Mouse (Mus musculus) cerebellum, adult 11-12 months (tissue): ENCODE results near the gene Cmtm7.

ENCODE experiments used
- DNase-seq: peaks from one replicate; pipeline ENCODE4 v3.0.0; 2022

Cmtm7 gene

DNA sequence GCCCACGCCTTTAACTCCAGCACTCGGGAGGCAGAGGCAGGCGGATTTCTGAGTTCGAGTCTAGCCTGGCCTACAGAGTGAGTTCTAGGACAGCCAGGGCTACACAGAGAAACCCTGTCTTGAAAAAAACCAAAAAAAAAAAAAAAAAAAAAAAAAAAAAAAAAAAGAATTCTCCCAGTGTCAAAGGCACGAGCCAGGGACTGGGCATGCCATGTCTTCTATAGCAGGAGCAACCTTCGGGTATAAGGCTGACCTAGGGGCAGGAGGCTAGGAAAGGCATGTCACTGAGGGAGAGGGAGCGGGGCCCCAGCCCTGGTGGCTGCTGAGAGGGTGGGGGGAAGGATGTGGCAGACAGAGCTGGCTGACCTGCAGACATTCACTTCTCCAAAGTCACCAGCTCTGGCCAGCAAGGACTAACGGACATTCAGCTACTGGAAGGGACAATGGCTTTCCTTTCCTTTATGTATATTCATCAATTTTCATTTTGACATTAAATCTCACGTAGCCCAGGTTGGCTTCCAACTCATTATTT lies 12.2 kb upstream of the Cmtm7 start:
- DNase-seq, result no peak

- no peak for DNase-seq
Observed at GRCm38 (mm10) chr9:114789989-114790388, 8.3 kb upstream of the Cmtm7 start.

DNA sequence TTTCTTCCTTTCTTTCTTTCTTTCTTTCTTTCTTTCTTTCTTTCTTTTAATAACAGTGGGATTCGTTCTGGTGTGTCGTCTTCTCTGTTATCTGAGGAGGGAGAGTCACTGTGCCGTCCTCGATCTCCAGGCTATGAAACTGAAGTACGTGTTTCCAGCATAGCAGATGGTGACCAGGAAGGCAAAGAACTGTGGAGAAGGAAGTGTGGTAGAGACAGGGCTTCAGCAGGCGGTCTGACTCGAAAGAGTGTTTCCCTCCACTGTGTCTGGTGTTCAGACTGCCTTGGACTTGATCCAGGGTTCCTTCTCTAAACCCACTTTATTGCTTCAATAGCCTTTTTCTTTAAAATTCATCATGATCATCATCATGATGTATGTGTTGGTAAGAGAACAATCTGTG lies 7.9 kb upstream of the Cmtm7 start:
- no peak for DNase-seq

GRCm38 (mm10) chr9:114788697-114789096 lies 7.0 kb upstream of the Cmtm7 start:
- DNase-seq, result no peak

GRCm38 (mm10) chr9:114787716-114788115 lies 6.1 kb upstream of the Cmtm7 start:
- no peak for DNase-seq

DNA sequence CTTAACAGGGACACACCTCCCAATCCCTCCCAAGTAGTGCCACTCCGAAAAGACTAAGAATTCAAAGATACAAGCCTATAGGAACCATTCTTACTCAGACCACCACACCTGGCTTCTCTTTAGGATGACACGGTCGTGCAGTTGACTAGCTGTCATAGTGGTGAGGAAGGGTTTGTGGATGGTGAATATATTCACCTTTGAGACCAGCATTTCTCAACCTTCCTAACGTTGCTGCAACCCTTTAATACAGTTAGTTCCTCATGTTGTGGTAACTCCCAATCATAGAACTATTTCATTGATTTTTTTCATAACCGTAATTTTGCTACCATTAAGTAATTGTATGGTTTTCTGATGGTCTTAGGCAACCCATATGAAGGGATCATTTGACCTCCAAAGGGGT lies 5.5 kb upstream of the Cmtm7 start:
- no peak for DNase-seq

- DNase-seq, result no peak
Observed at GRCm38 (mm10) chr9:114785432-114786125, 3.9 kb upstream of the Cmtm7 start.

DNA sequence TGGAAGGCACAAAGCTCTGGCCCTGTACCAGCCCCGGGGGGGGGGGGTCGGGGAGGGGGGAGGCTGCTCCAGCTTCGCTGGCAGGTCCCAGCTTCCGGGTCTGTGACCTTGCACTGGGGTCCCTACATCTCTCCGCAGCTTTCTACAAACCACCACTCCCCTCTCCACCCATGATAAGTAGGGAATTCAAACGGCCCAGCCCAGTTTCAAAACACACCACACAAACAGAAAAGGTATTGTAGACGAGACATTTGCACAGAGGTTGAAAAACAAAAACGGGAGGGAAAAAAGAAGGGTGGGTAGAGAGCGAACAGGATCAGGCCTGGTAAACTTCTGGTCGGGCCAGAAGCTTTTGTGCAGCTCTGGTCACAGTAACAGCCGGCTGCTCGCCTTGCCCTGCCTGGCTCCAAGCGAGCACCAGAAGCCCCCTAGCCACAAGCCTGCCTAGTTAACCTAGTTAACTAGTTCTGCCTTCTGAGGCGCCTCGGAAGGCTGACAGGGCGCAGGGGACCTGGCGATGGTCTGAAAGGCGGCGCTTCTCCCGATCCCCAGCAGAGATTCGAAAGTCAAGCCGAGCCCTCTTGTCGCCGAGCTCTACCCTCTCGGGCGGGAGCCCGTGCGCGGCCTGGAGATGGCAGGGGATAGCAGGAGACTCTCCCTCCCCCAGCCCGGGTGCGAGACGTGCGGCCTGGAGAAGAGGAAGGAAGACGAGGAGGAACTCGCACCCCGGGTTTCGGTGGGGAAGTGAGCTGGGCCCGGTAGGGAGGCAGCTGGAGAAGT lies 720 bp downstream of the Cmtm7 start:
- DNase-seq, result no peak

DNA sequence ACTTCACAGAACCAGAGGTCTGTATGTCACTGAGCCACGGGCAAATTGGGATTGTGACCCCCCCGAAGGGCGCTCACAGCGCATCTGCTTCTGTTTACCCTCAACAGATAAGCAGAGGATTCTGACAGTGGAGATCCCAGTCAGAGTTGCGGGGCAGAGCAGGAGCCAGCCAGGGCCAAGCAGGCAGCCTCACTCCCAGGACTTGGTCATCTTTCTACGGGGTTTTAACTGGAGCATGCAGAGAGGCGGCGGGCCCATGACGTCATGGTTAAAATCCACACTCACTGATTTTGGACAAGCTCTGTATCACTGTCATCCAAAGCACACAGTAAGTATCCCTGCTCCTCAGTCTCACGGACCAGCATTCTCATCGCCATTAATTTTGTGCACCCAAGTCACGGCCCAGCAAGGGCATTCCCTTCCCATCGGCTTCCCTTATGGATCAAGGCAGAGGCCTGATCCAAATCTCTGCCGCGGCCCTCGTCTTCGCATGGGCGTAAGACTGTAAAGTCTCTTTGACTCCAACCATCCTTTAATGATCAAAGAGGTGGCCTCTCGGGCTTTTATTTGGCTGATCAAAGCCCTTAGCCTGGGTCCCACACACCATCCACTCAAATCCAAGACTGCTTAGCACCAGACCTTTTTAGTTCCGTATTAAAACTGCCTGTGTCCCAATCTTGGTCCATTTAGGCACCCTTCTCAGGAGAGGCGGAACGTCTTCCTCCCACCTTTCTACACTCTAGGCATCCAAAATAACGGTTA lies 1.5 kb downstream of the Cmtm7 start:
- no peak for DNase-seq

- DNase-seq, result no peak
Observed at GRCm38 (mm10) chr9:114778877-114779276, 2.8 kb downstream of the Cmtm7 start.

DNA sequence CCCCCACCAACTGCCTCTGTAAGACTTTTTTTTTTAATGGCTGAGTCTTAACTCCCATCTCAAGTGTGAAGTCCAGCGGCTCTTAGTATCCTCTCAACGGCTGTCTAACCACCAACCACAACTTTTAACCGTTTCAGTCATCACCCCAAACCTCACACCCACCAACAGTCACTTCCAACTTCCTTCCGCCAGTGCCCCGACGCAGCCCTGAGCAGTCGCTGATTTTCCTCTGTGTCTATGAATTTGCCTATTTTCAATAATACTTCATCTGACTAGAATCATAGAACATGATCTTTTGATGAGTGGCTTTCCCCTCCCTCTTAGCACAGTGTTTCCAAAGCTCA lies 3.6 kb downstream of the Cmtm7 start:
- DNase-seq, result no peak

- no peak for DNase-seq
Observed at GRCm38 (mm10) chr9:114777178-114778046, 4.2 kb downstream of the Cmtm7 start.

GRCm38 (mm10) chr9:114776361-114776760 lies 5.3 kb downstream of the Cmtm7 start:
- no peak for DNase-seq

GRCm38 (mm10) chr9:114775272-114775671 lies 6.4 kb downstream of the Cmtm7 start:
- DNase-seq, result peak; percentile 91

DNA sequence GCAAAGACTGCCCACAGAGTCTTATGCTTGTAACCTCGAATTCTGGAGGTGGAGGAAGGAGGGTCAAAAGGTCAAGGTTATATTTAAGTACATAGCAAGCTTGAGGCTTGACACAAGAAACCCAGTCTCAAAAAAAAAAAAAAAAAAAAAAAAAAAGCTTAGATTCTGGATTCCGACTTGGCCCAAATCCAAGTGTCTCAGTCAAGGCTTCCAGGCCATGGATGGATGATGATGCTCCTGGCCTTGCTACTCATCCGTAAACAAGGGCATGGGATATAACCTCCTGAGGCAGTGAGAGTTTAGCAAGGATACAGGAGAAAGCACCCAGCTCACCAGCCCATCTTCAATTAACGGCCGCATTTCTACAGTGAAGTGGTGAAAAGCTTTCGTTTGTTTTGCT lies 7.0 kb downstream of the Cmtm7 start:
- no peak for DNase-seq

DNA sequence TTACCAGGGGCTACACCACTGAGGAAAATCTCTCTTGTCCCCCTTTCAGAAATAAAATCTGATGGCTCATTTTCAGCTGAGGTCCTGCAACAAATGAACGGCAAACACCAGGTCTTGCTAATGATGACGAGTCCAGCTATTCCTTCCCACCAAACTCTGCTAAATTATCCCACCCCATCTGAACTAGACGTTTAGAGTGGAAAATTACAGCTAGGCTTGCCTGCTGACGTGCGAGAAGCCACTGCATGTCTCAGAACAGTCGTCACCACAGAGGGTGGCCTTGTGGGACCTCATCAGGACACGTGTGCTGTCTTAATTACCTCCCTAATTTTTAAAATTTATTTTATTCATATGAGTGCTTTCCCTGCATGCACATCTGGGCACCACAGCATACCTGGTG lies 10.1 kb downstream of the Cmtm7 start:
- no peak for DNase-seq

DNA sequence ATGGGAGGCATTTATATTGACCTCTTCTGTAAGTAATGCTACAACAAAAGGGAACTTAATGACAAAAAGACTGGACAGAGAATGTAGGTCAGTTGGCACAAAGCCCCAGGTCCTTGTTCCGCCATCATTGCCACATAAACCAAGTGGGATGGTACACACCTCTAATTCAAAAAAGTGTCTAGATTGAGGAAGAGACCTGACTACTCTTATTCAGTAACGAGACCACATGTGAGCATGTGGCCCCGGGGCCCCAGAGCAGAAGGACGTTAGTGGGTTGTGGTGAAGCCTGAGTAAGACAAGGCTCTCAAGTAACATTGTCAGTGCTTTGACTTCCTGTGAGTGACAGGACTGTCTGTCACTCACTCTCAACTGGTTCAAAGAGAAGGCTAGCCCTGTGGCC lies 11.4 kb downstream of the Cmtm7 start:
- DNase-seq, result no peak

DNA sequence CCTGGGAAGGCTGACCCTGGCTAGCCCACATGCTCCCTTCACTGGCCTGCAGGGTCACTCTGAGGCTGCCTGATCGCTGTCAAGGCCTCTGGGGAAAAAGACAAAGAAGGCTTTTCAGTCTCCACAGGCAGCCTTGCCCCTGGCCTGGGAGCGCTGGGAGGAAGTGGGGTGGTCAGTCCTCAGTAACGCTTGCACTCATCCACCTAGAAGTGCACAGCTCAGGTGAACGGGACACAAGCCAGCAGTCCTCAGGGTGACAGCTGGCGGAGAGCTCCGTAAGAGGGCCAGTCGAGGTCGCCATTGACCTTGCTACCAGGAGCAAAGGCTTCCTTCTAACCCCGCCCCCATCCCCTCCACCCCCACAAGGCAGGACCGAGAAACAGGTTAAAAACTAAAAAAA lies 13.6 kb downstream of the Cmtm7 start:
- DNase-seq, result no peak

DNA sequence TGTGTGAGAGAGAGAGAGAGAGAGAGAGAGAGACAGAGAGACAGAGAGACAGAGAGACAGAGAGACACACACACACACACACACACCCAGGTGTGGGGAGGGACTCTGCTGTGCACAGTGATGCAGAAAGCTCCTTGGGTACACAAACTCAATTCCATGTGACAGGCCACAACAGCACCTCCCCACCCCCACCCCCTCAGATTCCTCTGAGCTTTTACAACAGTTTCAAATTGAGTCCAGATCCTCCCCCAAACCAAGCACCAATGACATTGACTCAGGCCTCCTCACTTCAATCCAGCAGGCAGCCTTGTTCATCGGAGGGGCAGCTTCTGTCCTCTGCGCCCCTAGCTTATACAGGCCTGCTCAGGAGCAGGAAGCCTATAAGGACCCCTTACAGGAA lies 14.1 kb downstream of the Cmtm7 start:
- no peak for DNase-seq

DNA sequence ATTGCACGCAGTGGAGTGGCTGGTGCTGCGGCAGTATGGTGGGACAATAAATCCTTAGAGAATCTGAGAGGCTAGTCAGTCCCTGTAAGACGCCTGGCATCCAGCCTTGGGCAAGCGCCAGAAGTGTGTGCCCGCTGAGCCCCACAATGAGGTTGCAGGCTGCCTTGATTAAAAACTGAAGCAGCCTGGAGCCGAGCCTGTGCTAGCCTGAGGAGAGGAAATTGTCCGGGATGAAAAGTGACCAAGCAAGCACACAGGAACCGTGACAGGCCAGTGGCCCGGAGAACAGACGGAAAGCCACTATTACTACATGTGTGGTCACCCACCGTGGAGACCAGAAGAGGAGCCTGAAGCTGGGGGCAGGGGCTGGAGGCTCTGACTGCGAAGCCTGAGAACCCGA lies 14.6 kb downstream of the Cmtm7 start:
- peak; percentile 78 for DNase-seq

GRCm38 (mm10) chr9:114763341-114763740 lies 18.3 kb downstream of the Cmtm7 start:
- no peak for DNase-seq

DNA sequence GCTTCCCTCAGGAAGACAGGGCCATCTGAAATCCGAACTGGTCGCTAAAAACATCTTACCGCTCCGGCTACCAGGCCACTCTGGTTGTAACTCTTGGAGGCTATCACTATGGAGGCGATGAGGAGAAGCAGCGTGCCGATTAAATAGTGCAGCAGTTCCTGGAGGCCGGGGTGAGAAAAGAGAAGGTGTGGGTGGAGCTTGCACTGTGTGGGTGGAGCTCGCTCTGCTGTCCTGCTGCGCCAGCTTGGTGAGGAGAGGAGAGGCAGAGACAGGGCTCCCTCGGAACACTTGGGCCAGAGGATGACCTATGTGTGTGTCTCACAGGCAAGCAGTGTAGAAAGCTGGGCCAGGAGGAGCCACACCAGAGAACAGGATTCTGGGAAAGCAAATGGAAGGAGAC lies 19.8 kb downstream of the Cmtm7 start:
- DNase-seq, result no peak

GRCm38 (mm10) chr9:114760353-114760752 lies 21.3 kb downstream of the Cmtm7 start:
- DNase-seq, result no peak
